Mouse (Mus musculus): ENCODE measurements around the gene Map7.

Map7 gene

DNA sequence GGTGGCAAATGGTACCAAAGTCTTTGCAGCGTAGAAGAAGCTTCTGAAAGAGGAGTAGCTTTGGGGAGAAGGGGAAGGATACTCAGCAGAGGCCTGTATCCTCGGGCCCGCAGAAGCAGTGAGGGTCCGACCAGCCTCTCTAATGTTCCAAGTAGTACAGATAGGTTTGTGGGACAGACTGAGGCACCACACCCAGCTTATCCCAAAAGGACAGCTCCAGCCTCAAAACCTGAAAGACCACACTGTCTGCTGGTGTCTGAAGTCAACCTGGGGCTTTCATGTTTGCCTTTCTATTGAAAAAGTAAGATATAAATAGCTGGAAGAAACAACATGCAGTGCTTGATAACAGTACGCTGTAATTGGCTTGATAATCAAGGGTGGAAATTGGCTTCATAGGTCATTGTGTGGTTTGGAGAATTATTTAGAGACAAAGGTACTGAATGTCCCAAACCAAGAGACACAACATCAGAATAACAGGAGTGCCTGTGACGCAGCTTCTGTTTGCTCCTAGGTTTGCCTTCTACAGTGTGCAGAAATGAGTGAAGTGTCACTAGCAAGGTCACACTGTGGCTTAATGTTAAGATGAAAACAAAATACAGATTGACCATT lies 42.0 kb downstream of the Map7 start:
- no peak for DNase-seq

DNA sequence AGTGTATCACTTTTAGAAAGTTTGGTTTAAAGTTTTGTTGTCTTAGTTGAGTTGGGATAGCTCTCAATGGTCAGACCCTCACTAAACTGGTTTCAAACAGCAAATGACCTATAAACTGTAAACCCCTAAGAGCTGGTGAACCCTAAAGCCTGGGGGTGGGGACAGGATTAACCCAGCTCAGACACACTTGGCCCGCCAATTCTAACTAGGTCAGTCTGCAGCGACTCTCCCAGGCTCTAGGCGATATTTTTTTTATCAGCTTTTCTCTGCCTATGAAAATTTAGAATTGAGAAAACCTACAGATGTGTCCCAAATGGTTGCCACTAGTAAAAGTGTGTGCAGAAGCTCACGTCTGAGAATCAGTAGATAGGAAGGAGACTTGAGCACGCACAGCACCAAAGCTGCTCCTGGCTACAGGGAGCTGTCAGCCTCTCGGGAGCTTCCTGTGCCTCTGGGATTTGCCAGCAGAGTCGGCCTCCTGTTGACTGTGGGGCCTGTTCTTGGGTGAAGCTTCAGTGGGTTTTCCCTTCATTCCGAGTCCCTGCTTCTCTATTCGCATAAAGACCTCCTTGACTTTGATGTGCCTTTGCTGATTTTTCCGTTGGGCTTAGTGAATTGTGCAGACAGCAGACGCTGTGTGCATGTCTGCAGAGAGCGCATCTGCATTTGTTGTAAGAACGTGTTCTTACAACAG lies 46.7 kb downstream of the Map7 start:
- DNase-seq, result peak; percentile 49

DNA sequence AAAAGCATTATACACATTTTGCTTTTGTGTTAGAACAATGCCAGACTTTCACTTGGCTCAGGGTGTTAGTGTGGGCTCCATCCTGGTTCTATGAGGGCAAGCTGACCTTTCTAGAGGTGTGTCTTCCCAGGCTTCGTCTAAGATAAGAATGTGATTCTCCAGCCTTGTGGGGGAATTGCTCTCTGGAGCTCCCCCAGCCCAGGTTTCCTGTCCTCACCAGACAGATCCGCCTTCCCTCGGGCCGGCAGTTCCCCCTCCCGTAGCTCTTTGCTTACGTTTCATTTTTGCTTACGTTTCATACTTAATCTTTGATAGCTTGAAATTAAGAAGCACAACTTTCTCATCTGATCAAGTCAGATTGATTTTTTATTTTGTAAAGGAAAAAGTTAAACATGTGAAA lies 48.8 kb downstream of the Map7 start:
- no peak for DNase-seq

DNA sequence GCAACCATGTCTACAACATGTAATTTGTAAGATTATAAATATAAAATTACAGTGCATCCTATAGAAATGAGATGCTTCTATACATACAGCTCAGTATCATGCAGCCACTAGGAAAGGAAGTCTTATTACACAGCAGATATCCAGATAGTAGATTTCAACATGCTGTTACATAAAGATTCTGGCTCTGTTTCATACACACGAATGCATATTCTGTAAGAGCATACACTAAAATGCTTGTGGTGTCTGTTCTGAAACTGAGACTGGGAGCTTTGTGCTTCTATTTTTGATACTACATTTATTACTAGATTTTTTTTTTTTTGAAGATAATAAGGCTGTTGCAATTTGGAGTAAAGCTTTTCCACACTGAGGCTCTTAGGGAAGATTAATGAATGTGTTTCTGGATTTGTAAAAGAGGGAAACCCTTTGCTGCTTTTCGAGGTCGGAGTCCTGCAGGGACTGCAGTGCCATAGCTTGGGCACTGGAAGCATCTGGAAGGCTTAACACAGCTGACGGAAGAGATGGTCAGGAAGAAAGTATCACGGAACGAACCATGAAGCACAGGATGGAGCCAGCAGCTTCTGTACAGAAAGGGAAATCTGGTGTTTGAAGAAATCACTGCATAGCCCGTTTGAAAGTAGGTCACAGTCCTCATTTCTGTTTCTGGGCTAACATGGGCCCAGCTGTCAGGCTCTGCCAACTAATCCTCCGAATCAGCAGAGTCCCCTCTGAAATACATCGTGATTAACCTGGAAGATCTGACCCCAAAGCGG lies 50.9 kb downstream of the Map7 start:
- DNase-seq, result no peak

DNA sequence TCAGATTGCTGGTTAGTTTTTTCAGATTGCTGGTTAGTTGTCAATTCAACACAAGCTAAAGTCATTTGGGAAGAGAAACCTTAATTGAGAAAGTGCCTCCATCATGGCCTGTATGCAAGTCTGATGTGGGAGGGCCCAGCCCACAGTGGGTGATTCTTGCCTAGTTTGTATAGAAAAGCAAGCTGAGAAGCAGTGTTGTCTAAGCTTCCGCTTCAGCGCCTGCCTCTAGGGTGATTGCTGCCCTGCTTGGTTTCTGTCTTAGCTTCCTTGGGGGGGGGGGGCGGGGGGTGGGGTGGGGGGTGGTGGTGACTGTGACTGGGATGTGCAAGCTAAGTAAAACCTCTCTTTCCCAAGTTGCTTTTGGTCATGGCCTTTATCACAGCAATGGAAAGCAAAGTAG lies 53.0 kb downstream of the Map7 start:
- DNase-seq, result no peak

DNA sequence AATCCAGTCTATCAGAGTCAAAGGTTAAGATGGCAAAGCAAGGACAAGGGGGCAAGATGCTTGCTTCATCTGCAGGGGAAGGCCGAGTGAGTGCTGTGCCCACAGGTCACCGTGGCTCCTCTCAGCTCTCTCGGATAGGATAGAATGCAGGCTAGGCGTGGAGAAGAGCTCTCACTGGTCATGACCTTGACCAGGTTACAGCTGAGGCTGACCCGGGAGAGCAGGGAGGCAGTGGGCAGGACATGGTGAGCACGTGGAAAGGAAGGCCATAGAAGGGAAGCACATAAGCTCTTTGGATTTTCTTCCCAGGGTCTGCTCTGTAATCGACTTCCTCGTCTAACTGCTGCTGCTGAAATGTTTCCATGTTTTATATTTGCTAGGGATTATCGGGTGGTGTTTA lies 53.9 kb downstream of the Map7 start:
- peak; percentile 53 for DNase-seq

DNA sequence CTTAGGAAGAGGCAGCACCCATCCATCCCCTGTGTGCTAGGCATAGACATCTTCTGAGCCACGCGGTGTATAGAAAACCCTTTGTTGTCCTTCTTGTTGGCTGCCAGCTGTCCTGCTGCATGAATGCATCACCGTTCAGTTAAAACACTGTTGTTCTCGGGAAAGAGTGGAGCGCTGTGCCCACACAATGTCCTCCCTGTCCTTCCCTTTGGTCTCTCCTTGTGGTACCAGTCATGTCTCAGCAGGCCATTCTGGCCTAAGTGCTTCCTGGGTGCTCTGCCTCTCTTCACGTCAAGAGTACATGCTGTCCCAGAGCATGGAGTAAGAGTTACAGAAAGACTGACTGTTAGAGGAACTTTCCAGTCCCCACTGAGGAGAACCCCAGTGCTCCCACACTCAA lies 54.5 kb downstream of the Map7 start:
- no peak for DNase-seq

DNA sequence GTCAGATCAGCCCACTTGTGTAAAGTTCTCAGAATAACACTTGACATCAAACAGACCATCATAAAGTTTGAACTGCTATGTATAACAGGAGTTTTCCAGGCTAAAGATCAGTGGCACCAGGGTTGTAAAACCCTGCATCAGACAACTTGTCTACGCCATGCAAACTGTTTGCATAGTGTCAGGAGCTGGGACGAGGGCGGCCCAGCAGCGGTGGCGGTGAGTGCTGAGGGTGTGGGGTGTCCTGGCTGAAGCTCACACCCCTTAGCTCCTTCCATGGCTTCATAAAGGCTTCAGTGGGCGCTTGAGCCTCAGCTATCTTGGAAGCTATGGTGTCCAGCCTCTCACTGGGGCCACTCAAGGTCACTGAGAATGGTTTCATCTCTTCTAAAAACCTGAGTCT lies 55.2 kb downstream of the Map7 start:
- DNase-seq, result no peak

DNA sequence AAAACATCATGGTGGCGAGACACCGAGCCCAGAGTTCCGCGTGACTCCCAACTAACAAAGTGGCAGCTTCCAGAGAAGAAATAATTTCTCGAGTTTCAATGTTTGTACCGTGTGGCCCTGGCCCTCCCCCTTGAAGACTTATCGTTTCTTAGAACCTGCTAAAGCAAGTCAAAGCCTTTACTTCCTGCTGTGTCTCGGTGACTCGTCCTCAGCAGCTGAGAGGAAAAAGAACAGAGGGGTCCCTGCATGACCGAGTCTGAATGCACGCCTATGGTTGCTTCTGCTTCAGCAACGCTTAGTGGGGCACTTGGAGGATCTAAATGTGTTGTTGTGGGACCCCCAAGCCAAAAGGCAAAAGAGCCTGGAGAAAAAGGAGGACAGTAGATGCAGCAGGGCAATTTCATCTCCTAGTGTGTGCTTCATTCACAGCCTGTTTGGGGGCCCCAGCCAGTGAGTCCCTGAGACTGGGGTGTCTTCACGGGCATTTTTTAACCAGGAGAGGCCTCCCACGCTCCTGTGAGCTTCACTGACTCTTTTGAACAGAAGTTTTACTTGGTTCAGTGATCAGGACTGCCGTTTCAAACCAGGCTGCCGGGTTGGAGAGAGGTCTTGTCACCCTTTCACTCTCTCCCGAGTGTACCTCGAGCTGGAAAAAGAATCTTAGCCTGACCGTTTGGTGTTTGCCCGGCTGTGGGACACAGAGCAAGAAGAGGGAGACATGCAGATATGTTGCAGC lies 56.6 kb downstream of the Map7 start:
- peak; percentile 81 for DNase-seq

DNA sequence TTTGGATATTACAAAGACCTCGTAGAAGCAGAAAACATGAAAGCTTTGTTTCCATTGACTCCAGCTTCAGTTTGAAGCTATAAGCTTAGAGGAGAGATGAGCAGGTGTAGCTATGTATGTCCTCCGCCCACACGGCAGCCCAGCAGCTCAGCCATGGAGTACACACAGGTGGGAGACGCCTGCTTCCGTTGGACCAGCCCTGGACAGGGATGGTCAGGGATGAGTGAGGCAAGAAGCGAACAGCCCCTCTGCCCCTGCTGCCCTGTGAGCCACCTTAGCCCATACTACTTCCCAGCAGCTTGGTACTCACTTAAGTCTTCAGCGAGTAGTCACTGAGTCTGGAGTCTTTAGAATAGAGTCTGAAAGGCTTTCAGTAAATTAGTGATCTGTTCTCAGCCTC lies 58.7 kb downstream of the Map7 start:
- no peak for DNase-seq

DNA sequence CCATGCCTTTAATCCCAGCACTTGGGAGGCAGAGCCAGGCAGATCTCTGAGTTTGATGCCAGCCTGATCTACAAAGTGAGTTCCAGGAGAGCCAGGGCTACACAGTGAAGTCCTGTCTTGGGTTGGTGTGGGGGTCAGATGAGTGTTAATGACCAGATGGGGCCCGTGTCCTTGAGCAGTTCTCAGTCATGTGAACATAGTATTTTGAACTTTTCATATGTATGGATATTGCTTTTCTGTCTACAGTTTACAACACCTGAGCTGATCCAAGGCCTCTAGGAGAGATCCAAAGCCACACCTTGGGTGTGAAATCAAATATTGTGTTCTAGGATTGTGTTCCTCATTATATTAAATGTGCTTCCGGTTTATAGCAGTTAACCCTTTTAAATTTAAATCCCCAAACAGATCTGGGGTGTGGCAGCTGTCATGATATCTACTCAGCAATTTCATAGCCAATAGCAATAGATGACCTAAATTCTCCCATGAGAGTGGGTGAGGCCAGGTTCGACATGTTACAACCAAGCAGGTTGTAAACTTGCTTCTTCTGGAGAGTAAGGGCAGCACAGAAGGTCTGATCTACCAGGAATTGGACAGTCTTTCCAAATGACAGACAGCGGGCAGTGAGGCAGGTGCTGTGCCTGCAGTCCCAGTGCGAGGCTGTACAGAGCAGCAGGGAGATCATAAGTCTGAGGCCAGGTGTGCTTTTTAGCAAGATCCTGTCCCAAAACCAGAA lies 61.5 kb downstream of the Map7 start:
- no peak for DNase-seq

DNA sequence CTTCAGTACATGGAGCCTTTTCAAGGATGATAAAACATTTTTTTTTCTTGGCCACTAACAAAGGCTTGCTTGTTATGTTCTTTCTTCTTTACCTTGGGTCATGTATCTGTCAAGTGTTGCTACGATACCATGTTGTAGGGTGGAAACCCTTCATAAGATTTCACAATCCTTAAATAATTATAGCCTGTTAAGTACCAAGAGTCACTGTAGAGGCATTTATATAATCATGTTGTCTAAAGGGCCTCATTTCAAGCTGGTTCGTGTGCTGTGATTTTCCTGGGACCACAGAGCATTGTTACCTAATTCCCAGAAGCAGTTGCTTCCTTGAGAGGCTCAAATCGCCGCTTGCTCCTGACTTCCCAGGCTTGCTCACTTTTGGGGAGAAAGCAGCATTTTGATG lies 66.1 kb downstream of the Map7 start:
- no peak for DNase-seq

DNA sequence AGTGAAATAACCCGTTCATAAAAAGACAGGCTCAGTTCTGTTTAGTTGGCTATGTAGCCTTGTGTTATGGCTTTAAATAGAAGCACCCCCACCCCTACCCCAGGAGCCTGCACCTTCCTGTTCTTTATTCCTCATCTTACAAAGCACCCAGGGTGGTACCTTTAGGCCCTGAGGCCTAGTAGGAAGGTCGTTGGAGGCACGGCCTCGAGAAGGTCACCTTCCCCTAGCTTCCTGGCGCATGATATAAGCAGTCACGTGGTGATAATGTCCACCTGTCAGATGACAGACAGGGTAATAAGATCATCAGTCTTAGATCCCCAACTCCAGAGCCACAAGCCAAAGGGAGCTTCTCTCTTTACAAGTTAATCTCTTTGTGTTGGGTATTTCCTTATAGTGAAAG lies 68.7 kb downstream of the Map7 start:
- no peak for DNase-seq

DNA sequence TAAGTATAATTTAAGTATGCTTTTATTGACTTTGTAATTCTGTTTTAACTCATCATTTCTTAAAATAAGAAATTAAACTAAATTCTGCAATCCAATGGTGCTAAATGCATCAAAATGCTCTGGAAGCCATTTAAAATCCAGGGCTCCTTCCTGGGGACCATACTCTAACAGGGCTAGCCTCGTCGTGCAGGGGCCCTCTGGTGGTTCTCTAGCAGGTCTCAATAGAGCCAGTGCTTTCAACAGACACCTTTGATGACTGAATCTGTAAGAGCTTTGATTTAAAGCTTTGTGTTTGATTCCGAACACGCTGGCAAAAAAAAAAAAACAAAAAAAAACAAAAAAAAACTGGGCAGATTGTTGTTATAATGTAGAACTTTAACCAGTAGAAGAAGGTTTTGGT lies 70.6 kb downstream of the Map7 start:
- no peak for DNase-seq

DNA sequence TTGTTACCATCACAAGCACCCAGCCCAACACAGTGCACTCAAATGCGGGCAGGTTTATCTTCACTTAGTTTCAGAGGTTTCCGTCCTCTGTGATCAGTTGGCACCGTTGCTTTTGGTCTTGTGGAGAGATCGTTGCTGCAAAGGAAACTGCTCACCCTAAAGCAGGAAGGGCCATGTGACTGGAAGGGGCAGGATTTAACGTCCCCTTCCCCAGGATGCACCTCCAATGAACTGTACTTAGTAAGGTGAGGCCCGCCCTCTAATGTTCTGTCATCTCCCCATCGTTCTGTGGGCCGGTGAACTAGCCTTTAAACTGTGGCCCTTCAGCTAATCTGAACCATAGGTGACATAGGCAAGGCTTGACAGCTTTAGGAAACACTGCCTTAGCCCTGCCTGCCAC lies 71.3 kb downstream of the Map7 start:
- no peak for DNase-seq

DNA sequence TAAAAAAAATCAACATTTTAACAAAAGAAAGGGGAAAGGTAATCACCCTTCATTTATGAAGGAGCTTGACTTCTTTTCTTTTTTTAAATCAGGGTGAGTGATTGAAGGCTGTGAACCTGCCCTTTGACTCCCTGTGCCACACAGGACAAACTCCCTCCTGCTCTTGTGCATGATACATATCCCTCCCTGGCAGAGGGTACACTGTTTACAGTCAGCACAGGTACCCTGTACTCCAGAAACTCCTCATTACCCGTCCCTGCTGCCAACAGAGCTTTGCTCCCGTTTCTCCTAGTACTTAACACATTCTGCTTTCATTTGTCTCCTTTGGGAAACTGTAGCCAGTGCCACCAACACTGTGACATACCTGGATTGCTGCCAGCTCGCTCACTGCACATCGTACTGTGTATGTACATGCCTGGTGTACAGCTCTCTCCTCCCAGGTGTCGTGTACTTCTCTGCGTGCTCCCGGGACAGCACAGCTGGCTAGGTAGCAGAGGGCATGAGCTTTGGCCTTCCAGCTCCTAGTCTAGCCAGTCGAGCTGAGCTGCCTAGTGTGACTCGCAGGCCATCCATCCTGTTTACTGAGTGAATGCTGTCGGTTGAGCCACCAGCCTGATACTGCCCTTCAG lies 72.3 kb downstream of the Map7 start:
- DNase-seq, result peak; percentile 62

DNA sequence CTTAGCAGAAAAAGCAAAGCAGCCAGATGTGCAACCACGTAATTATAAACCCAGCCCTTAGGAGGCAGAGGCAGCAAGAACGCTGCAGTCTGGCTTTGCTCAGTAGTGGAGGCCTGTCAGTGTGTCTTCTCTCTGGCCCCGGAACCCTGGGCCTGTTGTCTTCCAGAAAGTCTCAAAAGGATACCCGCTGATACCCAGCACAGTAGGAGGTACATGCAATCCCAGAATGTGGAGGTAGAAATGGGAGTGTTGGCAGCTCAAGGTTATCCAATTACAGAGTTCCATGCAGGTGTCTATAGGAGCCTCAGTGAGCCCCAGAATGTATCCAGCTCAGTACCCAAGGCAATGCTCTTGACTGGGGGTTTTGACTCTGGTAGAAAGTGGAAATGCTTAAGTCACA lies 73.7 kb downstream of the Map7 start:
- no peak for DNase-seq

DNA sequence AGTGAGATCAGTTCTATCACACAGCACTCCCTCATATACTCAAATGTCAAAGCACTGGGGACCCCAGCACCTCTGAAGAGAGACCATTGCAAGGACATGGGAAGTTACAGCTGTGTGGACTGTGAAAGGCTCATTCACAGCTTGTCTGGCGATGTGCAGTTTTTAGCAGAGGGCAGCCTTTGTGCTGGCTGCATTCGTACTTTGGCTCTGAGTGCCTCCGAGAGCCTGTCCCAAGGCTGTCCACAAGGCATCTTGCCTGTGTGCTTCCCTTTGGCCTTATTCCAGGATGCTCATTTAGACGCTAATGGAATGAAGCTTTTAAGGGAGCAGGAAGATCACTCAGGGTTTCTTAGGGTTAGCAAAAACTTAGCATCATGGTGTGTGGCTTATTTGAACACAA lies 78.5 kb downstream of the Map7 start:
- peak; percentile 78 for DNase-seq

DNA sequence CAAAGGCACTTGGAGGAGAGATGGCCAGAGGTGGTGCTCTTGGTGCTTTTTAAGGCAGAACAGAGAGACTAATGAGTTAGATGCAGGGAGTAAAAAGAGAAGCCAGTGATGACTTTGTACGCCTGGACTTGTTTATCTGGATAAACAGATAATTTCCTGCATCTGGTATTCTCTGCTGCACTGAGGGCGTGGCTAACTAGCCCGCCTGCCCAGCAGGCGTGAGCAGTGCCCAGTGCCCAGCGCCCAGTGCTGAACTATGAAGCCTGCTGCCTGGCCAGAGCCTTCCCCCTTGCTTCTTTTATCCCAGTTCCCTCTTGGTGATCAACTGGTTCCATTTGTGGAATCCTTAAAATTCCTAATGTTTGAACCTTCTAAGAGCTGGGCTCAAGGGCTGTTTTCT lies 81.8 kb downstream of the Map7 start:
- DNase-seq, result no peak

DNA sequence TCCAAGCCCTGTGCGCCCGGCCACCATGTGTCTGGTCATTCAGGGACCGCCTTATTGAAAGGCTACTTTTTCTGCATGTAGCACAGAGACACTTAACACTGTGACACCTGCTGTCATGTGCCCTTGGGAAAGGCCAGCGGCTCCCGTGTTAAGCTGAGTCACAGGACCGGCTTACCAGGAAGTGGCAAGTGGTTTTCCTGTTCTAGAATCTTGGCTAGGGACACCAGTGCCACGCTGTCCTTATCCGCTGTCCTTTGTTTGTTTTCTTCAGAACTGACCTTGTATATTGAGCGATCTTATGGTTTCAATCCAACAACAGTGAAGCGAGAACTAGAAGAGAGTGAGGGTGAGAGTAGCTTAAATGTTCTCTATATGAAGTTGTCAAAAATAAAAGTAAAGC lies 85.2 kb downstream of the Map7 start:
- DNase-seq, result no peak

DNA sequence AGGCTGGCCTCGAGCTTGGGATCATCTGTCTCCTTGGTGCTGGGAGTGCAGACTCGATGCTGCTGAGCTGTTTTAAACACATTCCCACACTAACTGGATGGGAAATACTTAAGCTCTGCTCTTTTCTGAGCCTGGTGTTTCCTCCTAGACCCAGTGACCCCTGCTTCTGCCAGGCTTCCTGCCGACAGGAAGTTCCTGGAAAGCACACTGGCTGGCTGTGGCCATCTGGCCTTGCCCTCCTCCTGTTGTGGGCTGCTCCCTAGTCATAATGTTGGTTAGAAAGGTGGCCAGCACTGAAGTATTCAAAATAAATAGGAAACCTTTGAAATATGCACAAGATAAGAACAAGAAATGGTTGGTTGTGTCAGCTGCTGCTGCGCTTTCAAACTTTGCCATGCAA lies 86.2 kb downstream of the Map7 start:
- no peak for DNase-seq

DNA sequence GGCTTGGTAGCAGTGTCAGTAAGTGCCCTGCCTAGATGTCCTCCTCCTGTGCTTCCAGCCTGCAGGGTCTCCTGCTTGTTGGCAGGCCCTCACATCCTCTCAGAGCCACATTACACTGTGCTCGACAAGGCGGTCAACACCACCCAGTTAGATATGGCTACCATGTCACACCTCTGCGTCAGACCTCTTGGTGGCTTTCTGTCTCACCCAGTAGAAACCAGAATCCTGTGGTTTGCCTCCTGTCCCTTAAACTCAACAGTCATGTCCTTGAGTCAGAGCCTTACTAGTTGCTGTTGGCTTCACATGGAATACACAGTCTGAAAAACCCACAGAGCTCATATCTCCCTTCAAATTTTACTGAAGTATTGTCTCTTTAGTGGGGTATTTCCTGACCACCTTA lies 87.4 kb downstream of the Map7 start:
- DNase-seq, result no peak

DNA sequence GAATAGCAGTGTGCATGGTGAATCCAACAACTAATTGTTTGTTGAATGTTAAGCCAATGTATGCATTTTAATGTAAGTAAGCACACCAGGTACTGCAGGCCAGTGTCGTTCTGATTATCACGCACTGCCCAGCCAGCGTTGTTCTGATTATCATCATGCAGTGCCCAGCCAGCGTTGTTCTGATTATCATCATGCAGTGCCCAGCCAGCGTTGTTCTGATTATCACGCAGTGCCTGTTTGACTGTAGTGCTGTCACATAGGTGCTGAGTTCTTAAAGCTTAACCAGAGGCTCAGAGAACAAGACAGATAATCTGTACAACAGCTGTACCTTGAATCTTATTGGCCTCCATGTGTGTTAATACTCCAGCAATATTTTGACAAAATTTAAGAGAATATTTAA lies 88.0 kb downstream of the Map7 start:
- no peak for DNase-seq
